Comparison of ENCODE assay signal across 21 mouse cellular contexts in the genomic region with DNA sequence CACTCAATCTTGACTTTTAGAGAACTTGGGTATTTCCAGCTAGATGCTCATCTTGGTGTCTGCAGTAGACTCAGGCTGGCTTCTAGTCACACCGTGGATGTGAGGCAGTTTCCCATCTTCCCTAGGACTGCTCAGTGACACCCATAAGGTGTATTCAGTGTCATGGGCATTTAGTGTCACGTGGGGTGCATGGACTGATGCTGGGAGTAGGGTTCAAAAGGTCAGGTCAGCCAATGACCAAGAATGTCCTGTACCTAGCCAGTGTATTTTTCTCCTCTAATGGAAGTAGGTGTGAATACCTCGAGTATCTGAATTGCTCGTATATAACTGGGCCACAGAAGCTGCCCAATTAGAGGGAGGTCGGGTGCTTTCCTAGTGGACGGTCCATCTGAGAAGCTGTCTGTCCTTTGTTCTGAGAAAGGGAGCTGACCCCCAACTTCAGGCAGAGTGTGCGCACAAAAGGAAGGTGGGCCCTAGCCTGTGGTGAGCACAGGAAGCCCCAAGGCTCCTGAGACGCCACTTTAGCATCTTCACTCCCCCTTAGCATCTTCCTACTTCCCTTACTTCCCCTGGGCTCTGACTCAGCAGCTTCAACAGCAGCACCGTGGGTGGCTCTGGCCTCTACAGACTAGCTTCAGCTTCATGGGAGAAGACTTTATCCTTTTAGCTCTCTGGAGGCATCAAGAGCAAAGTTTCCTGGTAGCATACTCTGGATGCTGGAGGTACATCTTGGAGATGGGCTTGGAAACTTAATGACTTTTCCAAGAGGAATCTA. TPM values are rescaled to one million over a fixed set of nuclear protein-coding genes. Genes with fewer than 3 reads are reported as not detected.
DNase-seq lines count a peak whose midpoint lies in the region; ATAC-seq lines count a peak whose summit lies in the region.
"Had no signal": no experiment of that assay in that cellular context is flagged by ENCODE, and none has a peak within 500 bp of the region (broad histone marks: within the 10 kb centered on the region; RNA-seq: fewer than 3 reads in every experiment).

No protein-coding gene starts in this region.

- no peaks in the 10 kb centered on the region for H3K9me3 ChIP-seq in heart, embryonic 10.5 days
- H3K9me3 ChIP-seq in kidney, embryonic 14.5 days (ENCODE audit: control insufficient read depth, low read length) = no peaks in the 10 kb centered on the region
- H3K9me3 ChIP-seq: embryonic facial prominence, embryonic 15.5 days; hindbrain, embryonic 15.5 days; midbrain, embryonic 10.5 days had no signal

- no peaks in the 10 kb centered on the region for H3K36me3 ChIP-seq in heart, embryonic 10.5 days
- H3K36me3 ChIP-seq in kidney, embryonic 14.5 days (ENCODE audit: control insufficient read depth, insufficient read depth, low read length) = peaks cover 10% of the 10 kb centered on the region
- H3K36me3 ChIP-seq: embryonic facial prominence, embryonic 15.5 days; hindbrain, embryonic 15.5 days; midbrain, embryonic 10.5 days had no signal

- H3K4me3 ChIP-seq in heart, embryonic 10.5 days = no peak overlapping the region
- no peak overlapping the region for H3K4me3 ChIP-seq in kidney, embryonic 14.5 days (ENCODE audit: low read length)
- H3K4me3 ChIP-seq: embryonic facial prominence, embryonic 15.5 days; hindbrain, embryonic 15.5 days; midbrain, embryonic 10.5 days had no signal

- no peak overlapping the region for H3K27ac ChIP-seq in heart, embryonic 10.5 days
- no peak overlapping the region for H3K27ac ChIP-seq in kidney, embryonic 14.5 days (ENCODE audit: low read depth, low read length)
- H3K27ac ChIP-seq: embryonic facial prominence, embryonic 15.5 days; hindbrain, embryonic 15.5 days; liver, embryonic 14.5 days; midbrain, embryonic 10.5 days had no signal

- H3K27me3 ChIP-seq in heart, embryonic 10.5 days (ENCODE audit: insufficient read depth, poor library complexity, severe bottlenecking) = peaks cover 12% of the 10 kb centered on the region; the same call in 1 of the 2 replicates
- H3K27me3 ChIP-seq in kidney, embryonic 14.5 days (ENCODE audit: control insufficient read depth, insufficient read depth, low read length) = no peaks in the 10 kb centered on the region
- H3K27me3 ChIP-seq: embryonic facial prominence, embryonic 15.5 days had no signal

- ATAC-seq in frontal cortex, adult (ENCODE audit: low TSS enrichment) = peak; percentile 96
- no peak for ATAC-seq in kidney, embryonic 14.5 days (ENCODE audit: low FRiP score, low TSS enrichment)

- DNase-seq in frontal cortex, postnatal 10 days (ENCODE audit: low spot score in 2 of 2) = no peak
- peak; percentile 78 for DNase-seq in right cerebral cortex, adult 18-20 months
- DNase-seq in right cerebral cortex, postnatal 4 days = no peak
- peak; percentile 14 to 63 for DNase-seq in left cerebral cortex, adult 9 months (ENCODE audit: low spot score in 2 of 2)
- no peak for DNase-seq in heart, embryonic 10.5 days (ENCODE audit: low spot score)
- DNase-seq in thymus, postnatal 14 days = no peak
- DNase-seq: adrenal gland, postnatal 10 days; cerebellum, adult 8-10 months; heart, adult 18-20 months; heart, postnatal 10 days; kidney, adult 18-20 months; kidney, postnatal 4 days; layer of hippocampus, postnatal 36 days; lung, postnatal 14 days had no signal

- WGBS in heart, embryonic 10.5 days = 74% methylated on average over 9 of the region's 9 CpGs
- WGBS in kidney, embryonic 14.5 days = 63% methylated on average over 9 of the region's 9 CpGs

- no peak overlapping the region for H3K9ac ChIP-seq in kidney, embryonic 14.5 days (ENCODE audit: low read depth, low read length)
- H3K9ac ChIP-seq: embryonic facial prominence, embryonic 15.5 days; hindbrain, embryonic 15.5 days; liver, embryonic 14.5 days had no signal

- no peak overlapping the region for H3K4me2 ChIP-seq in kidney, embryonic 14.5 days (replicated peaks; ENCODE audit: low read depth, low read length)
- H3K4me2 ChIP-seq: embryonic facial prominence, embryonic 15.5 days; hindbrain, embryonic 15.5 days had no signal

- peaks cover 19% of the 10 kb centered on the region for H3K4me1 ChIP-seq in heart, embryonic 10.5 days
- H3K4me1 ChIP-seq in kidney, embryonic 14.5 days (ENCODE audit: control insufficient read depth, insufficient read depth, low read length) = no peaks in the 10 kb centered on the region
- H3K4me1 ChIP-seq: embryonic facial prominence, embryonic 15.5 days; hindbrain, embryonic 15.5 days had no signal

RNA-seq across cellular contexts. Expression of gene Hnf1b, which starts 22.1 kb away (rescaled TPM):
- polyA plus RNA-seq in heart, embryonic 10.5 days (2016; fragmentation: Nextera tagmentation; extraction: Ambion mirVana) = 0.14 and 2.0 TPM in 2 replicates
- polyA plus RNA-seq in kidney, embryonic 14.5 days (2014; fragmentation: Nextera tagmentation; extraction: Ambion mirVana) = 51.6 and 84.2 TPM in 2 replicates
- polyA plus RNA-seq: embryonic facial prominence, embryonic 15.5 days; forebrain, embryonic 11.5 days; midbrain, embryonic 10.5 days had no signal

Comparison
In these comparisons a context has a peak if more than half of its experiments do, and no peak if none do; other contexts are left out.
1. DNase-seq: peak in right cerebral cortex, adult 18-20 months (single experiment) and left cerebral cortex, adult 9 months (2 of 2); none in frontal cortex, postnatal 10 days (0 of 2), right cerebral cortex, postnatal 4 days (single experiment), heart, embryonic 10.5 days (single experiment) and thymus, postnatal 14 days (single experiment).
2. RNA of gene Hnf1b, which starts 22.1 kb away (polyA plus RNA-seq): 51.6 to 84.2 TPM in kidney, embryonic 14.5 days; 0.14 to 2.0 TPM in heart, embryonic 10.5 days; every median in the first group is over 10 times any median in the second.